Mouse (Mus musculus): ENCODE results near the gene Pik3ca. TPM values are rescaled to one million over a fixed set of nuclear protein-coding genes. Genes with fewer than 3 reads are reported as not detected.

The Pik3ca gene
- polyA plus RNA-seq, 1 experiment from 2014 or later: 19.3 TPM

GRCm38 (mm10) chr3:32372470-32372869 lies 25.0 kb upstream of the Pik3ca start:
- Histone ChIP-seq H3K4me2 (replicated peaks) (no peak overlapping the region), H3K9ac (no peak overlapping the region), H3K36me3 (replicated peaks; ENCODE audit: control insufficient read depth, insufficient read depth) (no peaks in the 10 kb centered on the region), H3K4me1 (replicated peaks; ENCODE audit: control insufficient read depth, insufficient read depth, low read length) (no peaks in the 10 kb centered on the region), H3K9me3 (ENCODE audit: control insufficient read depth, low read length) (no peaks in the 10 kb centered on the region), H3K27ac (no peak overlapping the region), H3K27me3 (ENCODE audit: control insufficient read depth, insufficient read depth, low read length) (no peaks in the 10 kb centered on the region), H3K4me3 (replicated peaks; ENCODE audit: low read length) (no peak overlapping the region)
- 90% methylated on average over 8 of the region's 8 CpGs for whole genome bisulfite sequencing
- DNase-seq (ENCODE audit: low spot score) (no peak), ATAC-seq (ENCODE audit: low FRiP score) (no peak)

GRCm38 (mm10) chr3:32373236-32373635 lies 24.2 kb upstream of the Pik3ca start:
- H3K27ac ChIP-seq: no peak overlapping the region
- no peak for DNase-seq (ENCODE audit: low spot score)
- H3K27me3 ChIP-seq (ENCODE audit: control insufficient read depth, insufficient read depth, low read length): no peaks in the 10 kb centered on the region
- H3K36me3 ChIP-seq (replicated peaks; ENCODE audit: control insufficient read depth, insufficient read depth): no peaks in the 10 kb centered on the region
- no peak for ATAC-seq (ENCODE audit: low FRiP score)
- WGBS: 93% methylated on average over 6 of the region's 6 CpGs
- no peak overlapping the region for H3K4me3 ChIP-seq (replicated peaks; ENCODE audit: low read length)
- H3K9me3 ChIP-seq (ENCODE audit: control insufficient read depth, low read length): no peaks in the 10 kb centered on the region
- no peaks in the 10 kb centered on the region for H3K4me1 ChIP-seq (replicated peaks; ENCODE audit: control insufficient read depth, insufficient read depth, low read length)
- no peak overlapping the region for H3K9ac ChIP-seq
- no peak overlapping the region for H3K4me2 ChIP-seq (replicated peaks)

- Histone ChIP-seq H3K36me3 (replicated peaks; ENCODE audit: control insufficient read depth, insufficient read depth) (no peaks in the 10 kb centered on the region), H3K9ac (no peak overlapping the region), H3K4me1 (replicated peaks; ENCODE audit: control insufficient read depth, insufficient read depth, low read length) (no peaks in the 10 kb centered on the region), H3K4me3 (replicated peaks; ENCODE audit: low read length) (no peak overlapping the region), H3K4me2 (replicated peaks) (no peak overlapping the region), H3K27me3 (ENCODE audit: control insufficient read depth, insufficient read depth, low read length) (no peaks in the 10 kb centered on the region), H3K9me3 (ENCODE audit: control insufficient read depth, low read length) (no peaks in the 10 kb centered on the region), H3K27ac (no peak overlapping the region)
- WGBS: 29% methylated on average over 2 of the region's 2 CpGs
- DNase-seq (ENCODE audit: low spot score) (no peak), ATAC-seq (ENCODE audit: low FRiP score) (no peak)
Observed at GRCm38 (mm10) chr3:32379891-32380290, 17.6 kb upstream of the Pik3ca start.

GRCm38 (mm10) chr3:32381556-32381955 lies 15.9 kb upstream of the Pik3ca start:
- WGBS: 81% methylated on average over 3 of the region's 3 CpGs
- DNase-seq (ENCODE audit: low spot score) (no peak), ATAC-seq (ENCODE audit: low FRiP score) (no peak)
- Histone ChIP-seq H3K36me3 (replicated peaks; ENCODE audit: control insufficient read depth, insufficient read depth) (no peaks in the 10 kb centered on the region), H3K4me2 (replicated peaks) (no peak overlapping the region), H3K27me3 (ENCODE audit: control insufficient read depth, insufficient read depth, low read length) (no peaks in the 10 kb centered on the region), H3K27ac (no peak overlapping the region), H3K9ac (no peak overlapping the region), H3K9me3 (ENCODE audit: control insufficient read depth, low read length) (no peaks in the 10 kb centered on the region), H3K4me3 (replicated peaks; ENCODE audit: low read length) (no peak overlapping the region), H3K4me1 (replicated peaks; ENCODE audit: control insufficient read depth, insufficient read depth, low read length) (no peaks in the 10 kb centered on the region)

GRCm38 (mm10) chr3:32392841-32393240 lies 4.6 kb upstream of the Pik3ca start:
- no peak overlapping the region for H3K27ac ChIP-seq
- no peak overlapping the region for H3K4me2 ChIP-seq (replicated peaks)
- WGBS: 89% methylated on average over 4 of the region's 4 CpGs
- H3K9me3 ChIP-seq (ENCODE audit: control insufficient read depth, low read length): no peaks in the 10 kb centered on the region
- no peaks in the 10 kb centered on the region for H3K36me3 ChIP-seq (replicated peaks; ENCODE audit: control insufficient read depth, insufficient read depth)
- H3K27me3 ChIP-seq (ENCODE audit: control insufficient read depth, insufficient read depth, low read length): no peaks in the 10 kb centered on the region
- DNase-seq (ENCODE audit: low spot score): no peak
- no peak for ATAC-seq (ENCODE audit: low FRiP score)
- H3K4me3 ChIP-seq (replicated peaks; ENCODE audit: low read length): no peak overlapping the region
- no peak overlapping the region for H3K9ac ChIP-seq
- 0 out of 2 replicates have a peak, but pooled peaks cover 5% of the 10 kb centered on the region for H3K4me1 ChIP-seq (replicated peaks; ENCODE audit: control insufficient read depth, insufficient read depth, low read length)

GRCm38 (mm10) chr3:32393986-32394385 lies 3.5 kb upstream of the Pik3ca start:
- no peak overlapping the region for H3K9ac ChIP-seq
- H3K27me3 ChIP-seq (ENCODE audit: control insufficient read depth, insufficient read depth, low read length): no peaks in the 10 kb centered on the region
- DNase-seq (ENCODE audit: low spot score) (no peak), ATAC-seq (ENCODE audit: low FRiP score) (no peak)
- peaks cover 14% of the 10 kb centered on the region; the same call in 1 of the 2 replicates for H3K4me1 ChIP-seq (replicated peaks; ENCODE audit: control insufficient read depth, insufficient read depth, low read length)
- no peaks in the 10 kb centered on the region for H3K9me3 ChIP-seq (ENCODE audit: control insufficient read depth, low read length)
- H3K4me3 ChIP-seq (replicated peaks; ENCODE audit: low read length): no peak overlapping the region
- 90% methylated on average over 8 of the region's 8 CpGs for WGBS
- no peaks in the 10 kb centered on the region for H3K36me3 ChIP-seq (replicated peaks; ENCODE audit: control insufficient read depth, insufficient read depth)
- H3K4me2 ChIP-seq (replicated peaks): no peak overlapping the region
- no peak overlapping the region for H3K27ac ChIP-seq

GRCm38 (mm10) chr3:32395771-32396551 lies 1.5 kb upstream of the Pik3ca start:
- H3K27ac ChIP-seq: peak overlapping the region; percentile 96
- H3K9me3 ChIP-seq (ENCODE audit: control insufficient read depth, low read length): no peaks in the 10 kb centered on the region
- no peaks in the 10 kb centered on the region for H3K27me3 ChIP-seq (ENCODE audit: control insufficient read depth, insufficient read depth, low read length)
- DNase-seq (ENCODE audit: low spot score) (peak; percentile 26), ATAC-seq (ENCODE audit: low FRiP score) (no peak)
- WGBS: 28% methylated on average over 23 of the region's 24 CpGs
- peak overlapping the region; percentile 92 for H3K4me3 ChIP-seq (replicated peaks; ENCODE audit: low read length)
- no peaks in the 10 kb centered on the region for H3K36me3 ChIP-seq (replicated peaks; ENCODE audit: control insufficient read depth, insufficient read depth)
- peak overlapping the region; percentile 56 for H3K4me2 ChIP-seq (replicated peaks)
- H3K4me1 ChIP-seq (replicated peaks; ENCODE audit: control insufficient read depth, insufficient read depth, low read length): peaks cover 29% of the 10 kb centered on the region
- H3K9ac ChIP-seq: peak overlapping the region; percentile 95

GRCm38 (mm10) chr3:32396794-32397460 lies 544 bp upstream of the Pik3ca start:
- peak overlapping the region; percentile 56 for H3K4me2 ChIP-seq (replicated peaks)
- H3K27ac ChIP-seq: peak overlapping the region; percentile 96
- H3K9me3 ChIP-seq (ENCODE audit: control insufficient read depth, low read length): no peaks in the 10 kb centered on the region
- H3K4me1 ChIP-seq (replicated peaks; ENCODE audit: control insufficient read depth, insufficient read depth, low read length): peaks cover 29% of the 10 kb centered on the region
- ATAC-seq (ENCODE audit: low FRiP score): peak; percentile 99
- H3K27me3 ChIP-seq (ENCODE audit: control insufficient read depth, insufficient read depth, low read length): no peaks in the 10 kb centered on the region
- peak; percentile 96 for DNase-seq (ENCODE audit: low spot score)
- peak overlapping the region; percentile 95 for H3K9ac ChIP-seq
- peak overlapping the region; percentile 92 for H3K4me3 ChIP-seq (replicated peaks; ENCODE audit: low read length)
- H3K36me3 ChIP-seq (replicated peaks; ENCODE audit: control insufficient read depth, insufficient read depth): no peaks in the 10 kb centered on the region
- under 1% methylated on average over 53 of the region's 77 CpGs for WGBS

GRCm38 (mm10) chr3:32398175-32398538 lies 686 bp downstream of the Pik3ca start:
- peaks cover 29% of the 10 kb centered on the region for H3K4me1 ChIP-seq (replicated peaks; ENCODE audit: control insufficient read depth, insufficient read depth, low read length)
- peak overlapping the region; percentile 56 for H3K4me2 ChIP-seq (replicated peaks)
- no peaks in the 10 kb centered on the region for H3K36me3 ChIP-seq (replicated peaks; ENCODE audit: control insufficient read depth, insufficient read depth)
- H3K27ac ChIP-seq: peak overlapping the region; percentile 96; the same call in 1 of the 2 replicates
- H3K9me3 ChIP-seq (ENCODE audit: control insufficient read depth, low read length): no peaks in the 10 kb centered on the region
- H3K4me3 ChIP-seq (replicated peaks; ENCODE audit: low read length): peak overlapping the region; percentile 92
- WGBS: 2% methylated on average over 7 of the region's 7 CpGs
- ATAC-seq (ENCODE audit: low FRiP score) (no peak), DNase-seq (ENCODE audit: low spot score) (no peak)
- no peaks in the 10 kb centered on the region for H3K27me3 ChIP-seq (ENCODE audit: control insufficient read depth, insufficient read depth, low read length)
- H3K9ac ChIP-seq: peak overlapping the region; percentile 95
